ENCODE assay signal across 8 mouse cellular contexts in the genomic region with DNA sequence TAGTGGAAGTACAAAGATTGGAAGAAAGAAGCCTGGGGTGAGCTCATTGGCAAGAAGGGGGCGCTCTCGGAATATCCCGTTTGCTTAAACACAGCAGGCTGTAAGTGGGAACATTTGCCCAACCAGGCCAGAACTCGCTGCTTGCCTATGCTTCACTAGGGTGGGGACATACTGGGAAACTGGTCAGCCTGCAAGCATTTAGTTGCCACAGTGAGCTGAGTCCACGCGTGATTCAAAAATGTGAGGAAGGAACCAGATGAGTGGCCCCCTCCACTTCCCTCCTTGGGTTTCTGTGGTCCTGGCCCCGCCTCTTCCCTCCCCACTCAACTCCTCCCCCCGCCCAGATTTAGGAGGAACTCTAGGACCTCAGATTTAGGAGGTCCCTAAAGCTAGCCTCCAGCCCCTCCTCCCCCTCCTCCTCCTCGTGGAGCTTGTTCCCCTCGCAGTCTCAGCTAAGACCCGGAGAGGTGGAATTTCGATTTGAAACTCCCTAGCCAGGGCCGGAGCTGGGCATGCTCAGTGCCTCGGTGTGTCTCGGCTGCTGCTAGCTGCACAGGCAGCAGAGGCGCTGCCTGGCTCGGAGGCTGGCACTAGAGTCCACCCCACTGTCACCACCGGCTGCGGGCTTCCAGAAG. TPM values are rescaled to one million over a fixed set of nuclear protein-coding genes. Genes with fewer than 3 reads are reported as not detected.
A peak's percentile ranks its signal among the peaks of the same experiment; 100 is the strongest.
DNase-seq lines count a peak whose midpoint lies in the region; ATAC-seq and TF ChIP-seq lines count a peak whose summit lies in the region.

TSS of gene Ptprr (plus strand) at position 369 of the 635 bp plus-strand sequence.

- in situ Hi-C loops in ES-E14 (cut with MboI; ENCODE audit: low sequenced_read_pairs in 2 of 2, unreplicated experiment in 2 of 2), result no loop called here

- no peak within 1 kb of the TSS for H3K27ac ChIP-seq in ES-E14 (ENCODE audit: insufficient read depth, low read depth, low read length, poor library complexity, severe bottlenecking)
- peak within 1 kb of the TSS; percentile 60 for H3K27ac ChIP-seq in forebrain, embryonic 14.5 days (ENCODE audit: low read depth, low read length)
- peak within 1 kb of the TSS; percentile 88 for H3K27ac ChIP-seq in hindbrain, embryonic 15.5 days (replicated peaks)
- H3K27ac ChIP-seq in lung, embryonic 16.5 days (ENCODE audit: low read length), result no peak within 1 kb of the TSS

- no peaks in the 10 kb centered on the region for H3K9me3 ChIP-seq in ES-E14 (ENCODE audit: control insufficient read depth, insufficient read depth, low read depth, low read length)
- no peaks in the 10 kb centered on the region for H3K9me3 ChIP-seq in forebrain, embryonic 14.5 days (replicated peaks; ENCODE audit: control insufficient read depth, low read length)
- H3K9me3 ChIP-seq in hindbrain, embryonic 15.5 days, result no peaks in the 10 kb centered on the region
- no peaks in the 10 kb centered on the region for H3K9me3 ChIP-seq in lung, embryonic 16.5 days (ENCODE audit: control insufficient read depth, low read length)

- peak; percentile 78 for DNase-seq in ES-E14 (ENCODE audit: low read depth, low spot score)
- peak; percentile 91 for DNase-seq in cerebellum, adult 11 months
- DNase-seq in forebrain, embryonic 14.5 days (ENCODE audit: low spot score), result peak; percentile 95
- peak; percentile 74 to 75 for DNase-seq in layer of hippocampus, postnatal 25 days (ENCODE audit: extremely low spot score in 1 of 2, low spot score in 1 of 2)
- peak; percentile 92 for DNase-seq in retina, embryonic 14.5 days (ENCODE audit: low spot score)
- no peak for DNase-seq in spleen, postnatal 36 days (ENCODE audit: low spot score in 2 of 2)

- H3K4me3 ChIP-seq in ES-E14 (ENCODE audit: insufficient read depth in 1 of 2, low read depth in 1 of 2, low read length in 2 of 2, poor library complexity in 1 of 2, severe bottlenecking in 1 of 2), result peak within 1 kb of the TSS; percentile 52 to 70
- H3K4me3 ChIP-seq in forebrain, embryonic 14.5 days (ENCODE audit: low read depth, low read length), result peak within 1 kb of the TSS; percentile 51
- H3K4me3 ChIP-seq in hindbrain, embryonic 15.5 days, result peak within 1 kb of the TSS; percentile 68
- H3K4me3 ChIP-seq in lung, embryonic 16.5 days (ENCODE audit: low read length), result peak within 1 kb of the TSS; percentile 38

- peak within 1 kb of the TSS; percentile 84; the same call in 1 of the 2 replicates for H3K9ac ChIP-seq in ES-E14 (ENCODE audit: insufficient read depth, low read depth, low read length, poor library complexity, severe bottlenecking)
- peak within 1 kb of the TSS; percentile 72 for H3K9ac ChIP-seq in forebrain, embryonic 14.5 days (ENCODE audit: low read length)
- peak within 1 kb of the TSS; percentile 73 for H3K9ac ChIP-seq in hindbrain, embryonic 15.5 days
- no peak within 1 kb of the TSS for H3K9ac ChIP-seq in lung, embryonic 16.5 days (ENCODE audit: low read length)

- no peaks in the 10 kb centered on the region for H3K36me3 ChIP-seq in ES-E14 (ENCODE audit: control insufficient read depth, insufficient read depth, low read length, poor library complexity, severe bottlenecking)
- H3K36me3 ChIP-seq in forebrain, embryonic 14.5 days (ENCODE audit: control insufficient read depth, insufficient read depth, low read length), result no peaks in the 10 kb centered on the region
- H3K36me3 ChIP-seq in hindbrain, embryonic 15.5 days, result no peaks in the 10 kb centered on the region
- H3K36me3 ChIP-seq in lung, embryonic 16.5 days (ENCODE audit: control insufficient read depth, insufficient read depth, low read length), result no peaks in the 10 kb centered on the region

- H3K27me3 ChIP-seq in forebrain, embryonic 14.5 days (replicated peaks; ENCODE audit: control insufficient read depth, insufficient read depth, low read length), result no peaks in the 10 kb centered on the region
- no peaks in the 10 kb centered on the region for H3K27me3 ChIP-seq in hindbrain, embryonic 15.5 days
- H3K27me3 ChIP-seq in lung, embryonic 16.5 days (ENCODE audit: control insufficient read depth, insufficient read depth, low read depth, low read length), result peaks cover 5% of the 10 kb centered on the region

- WGBS in forebrain, embryonic 14.5 days, result 0% methylated on average over 19 of the region's 19 CpGs
- under 1% methylated on average over 19 of the region's 19 CpGs for WGBS in hindbrain, embryonic 15.5 days
- under 1% methylated on average over 18 of the region's 19 CpGs for WGBS in lung, embryonic 16.5 days

- peak; percentile 97 for ATAC-seq in forebrain, embryonic 14.5 days
- peak; percentile 98 for ATAC-seq in hindbrain, embryonic 15.5 days (ENCODE audit: low FRiP score, low read depth)
- ATAC-seq in lung, embryonic 16.5 days (ENCODE audit: low read depth), result peak; percentile 84

- peak within 1 kb of the TSS; percentile 85 for H3K4me2 ChIP-seq in forebrain, embryonic 14.5 days (ENCODE audit: low read length)
- peak within 1 kb of the TSS; percentile 69 for H3K4me2 ChIP-seq in hindbrain, embryonic 15.5 days
- peak within 1 kb of the TSS; percentile 65 for H3K4me2 ChIP-seq in lung, embryonic 16.5 days (ENCODE audit: low read depth, low read length)

- H3K4me1 ChIP-seq in ES-E14 (ENCODE audit: control insufficient read depth in 2 of 2, insufficient read depth in 2 of 2, low read length in 2 of 2, poor library complexity in 1 of 2), result no peaks in the 10 kb centered on the region
- peaks cover 2% of the 10 kb centered on the region; the same call in 1 of the 2 replicates for H3K4me1 ChIP-seq in forebrain, embryonic 14.5 days (ENCODE audit: control insufficient read depth, insufficient read depth, low read length)
- H3K4me1 ChIP-seq in hindbrain, embryonic 15.5 days (replicated peaks), result 0 out of 2 replicates have a peak, but pooled peaks cover 10% of the 10 kb centered on the region
- H3K4me1 ChIP-seq in lung, embryonic 16.5 days (replicated peaks; ENCODE audit: control insufficient read depth, insufficient read depth, low read length), result peaks cover 7% of the 10 kb centered on the region; the same call in 1 of the 2 replicates

TF ChIP-seq in ES-E14, 5 proteins besides CTCF, POLR2A, EP300 and RAD21:
- no peak for TF ChIP-seq MAFK (IDR thresholded peaks at IDR 0.05; ENCODE audit: insufficient read depth, low read depth, low read length)
- no peak for TF ChIP-seq ZNF384 (IDR thresholded peaks at IDR 0.05; ENCODE audit: low read depth, low read length)
- TF ChIP-seq ZC3H11A (IDR thresholded peaks at IDR 0.05; ENCODE audit: borderline replicate concordance, low read depth, low read length), result no peak
- no peak for TF ChIP-seq CHD2 (IDR thresholded peaks at IDR 0.05; ENCODE audit: low read depth, low read length)
- no peak for TF ChIP-seq HCFC1 (IDR thresholded peaks at IDR 0.05; ENCODE audit: borderline replicate concordance, insufficient read depth, low read length)
TF ChIP-seq in ES-E14: peak in this region for 0.

RNA-seq across cellular contexts. Expression of gene Ptprr, which starts in this region (rescaled TPM):
- total RNA-seq in ES-E14 (2012; rRNA removed), result 0.11 and 0.13 TPM in 2 replicates
- polyA plus RNA-seq in forebrain, embryonic 14.5 days (2014; fragmentation: Nextera tagmentation; extraction: Ambion mirVana), result 6.3 and 9.0 TPM in 2 replicates
- 20.4 and 22.0 TPM in 2 replicates for polyA plus RNA-seq in hindbrain, embryonic 15.5 days (2015; fragmentation: Nextera tagmentation; extraction: Ambion mirVana)
- 10 to 100 TPM; 15.6 to 20.0 TPM for total RNA-seq in layer of hippocampus, postnatal 25 days (2021)
- 0.45 and 0.62 TPM in 2 replicates for polyA plus RNA-seq in lung, embryonic 16.5 days (2015; fragmentation: Nextera tagmentation; extraction: Ambion mirVana)

Comparison
In these comparisons a context has a peak if more than half of its experiments do, and no peak if none do; other contexts are left out.
1. RNA of gene Ptprr (total RNA-seq): 15.6 to 20.0 TPM in layer of hippocampus, postnatal 25 days; 0.11 to 0.13 TPM in ES-E14; every median in the first group is over 10 times any median in the second.
2. Peak in DNase-seq, H3K4me3 ChIP-seq and H3K9ac ChIP-seq in ES-E14; RNA of the gene not detected or under 1 TPM.
3. Peak in ATAC-seq, H3K4me3 ChIP-seq and H3K4me2 ChIP-seq in lung, embryonic 16.5 days; RNA of the gene not detected or under 1 TPM.
4. DNase-seq: peak in cerebellum, adult 11 months (single experiment), forebrain, embryonic 14.5 days (single experiment), layer of hippocampus, postnatal 25 days (2 of 2) and retina, embryonic 14.5 days (single experiment); none in spleen, postnatal 36 days (0 of 2).
5. H3K27ac ChIP-seq: peak in forebrain, embryonic 14.5 days (single experiment) and hindbrain, embryonic 15.5 days (single experiment); none in ES-E14 (single experiment) and lung, embryonic 16.5 days (single experiment).
6. Peak in every context shown above with its lines, with median percentiles within 50 percentile points of each other: H3K4me3 ChIP-seq, ATAC-seq and H3K4me2 ChIP-seq.